10 mouse cellular contexts compared by ENCODE assay signal in the genomic region with DNA sequence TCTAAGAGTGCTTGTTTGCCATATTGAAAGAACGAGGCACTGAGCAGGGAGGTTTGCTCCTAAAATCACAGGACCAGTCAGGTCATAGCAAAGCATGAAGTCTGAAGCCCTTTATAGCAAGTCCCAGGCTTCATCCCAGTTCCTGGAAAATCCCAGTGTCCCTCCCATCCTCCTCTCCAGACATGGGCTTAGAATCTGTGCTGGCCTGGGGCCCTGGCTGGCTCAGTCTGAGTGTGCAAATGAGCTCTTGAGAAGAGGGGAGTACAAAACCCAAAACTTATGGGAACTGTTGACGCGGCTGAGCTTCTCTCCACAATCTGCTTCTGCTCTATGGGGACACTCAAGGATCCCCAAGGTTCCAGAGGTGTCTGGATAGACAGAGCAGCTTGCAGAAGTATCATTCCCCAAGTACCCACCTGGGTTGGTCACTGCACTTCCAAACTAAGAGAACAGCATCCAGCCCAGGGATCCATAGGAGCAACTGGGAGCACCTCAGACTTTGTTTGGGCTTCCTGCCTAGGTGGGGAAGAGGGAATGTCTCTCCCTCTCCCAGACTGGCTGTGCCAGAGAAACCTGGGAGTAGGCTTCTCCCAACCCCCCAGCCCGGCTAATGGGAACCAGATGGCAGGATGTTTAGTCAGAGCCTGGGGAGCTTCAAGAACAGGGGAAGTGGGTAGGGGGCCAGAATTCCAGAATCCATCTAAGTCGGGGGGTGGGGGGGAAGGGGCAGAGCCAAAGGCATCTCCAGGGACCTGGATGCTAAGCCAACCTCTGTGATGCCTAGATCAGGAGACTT. TPM values are rescaled to one million over a fixed set of nuclear protein-coding genes. Genes with fewer than 3 reads are reported as not detected.
DNase-seq lines count a peak whose midpoint lies in the region; ATAC-seq and TF ChIP-seq lines count a peak whose summit lies in the region.
"Had no signal": no experiment of that assay in that cellular context is flagged by ENCODE, and none has a peak within 500 bp of the region (broad histone marks: within the 10 kb centered on the region; RNA-seq: fewer than 3 reads in every experiment).

No protein-coding gene starts in this region.

- no peak for TF ChIP-seq CTCF in cerebellum, adult 2 months (IDR thresholded peaks at IDR 0.05; ENCODE audit: borderline replicate concordance, insufficient read depth, low read depth, low read length)

- 0 out of 2 replicates have a peak, but pooled peaks have one; percentile 39 for ATAC-seq in heart, embryonic 12.5 days (ENCODE audit: insufficient number of reproducible peaks, low FRiP score)
- ATAC-seq in inflammation-experienced regulatory T-cells, adult 6 months: no peak

- no peak for TF ChIP-seq POLR2A in cerebellum, adult 2 months (IDR thresholded peaks at IDR 0.05; ENCODE audit: borderline replicate concordance, insufficient read depth, low read length)

- no peak overlapping the region for H3K9ac ChIP-seq in heart, embryonic 12.5 days

- no peak overlapping the region for H3K4me3 ChIP-seq in heart, embryonic 12.5 days
- no peak overlapping the region for H3K4me3 ChIP-seq in cerebellum, adult 2 months (replicated peaks; ENCODE audit: insufficient read depth, low read depth, low read length)

- WGBS in heart, embryonic 12.5 days: 47% methylated on average over 5 of the region's 5 CpGs
- 50% methylated on average over 5 of the region's 5 CpGs for WGBS in cerebellum, adult 2 months

- peaks cover 23% of the 10 kb centered on the region for H3K27me3 ChIP-seq in heart, embryonic 12.5 days (replicated peaks)
- H3K27me3 ChIP-seq in cerebellum, adult 2 months (ENCODE audit: control insufficient read depth, insufficient read depth, low read length): no peaks in the 10 kb centered on the region

- no peaks in the 10 kb centered on the region for H3K4me1 ChIP-seq in heart, embryonic 12.5 days (replicated peaks)
- no peaks in the 10 kb centered on the region for H3K4me1 ChIP-seq in cerebellum, adult 2 months (ENCODE audit: control insufficient read depth, insufficient read depth, low read length)

- H3K27ac ChIP-seq in heart, embryonic 12.5 days (ENCODE audit: poor library complexity, severe bottlenecking): peak overlapping the region; percentile 43
- H3K27ac ChIP-seq in cerebellum, adult 2 months (ENCODE audit: insufficient read depth, low read length): no peak overlapping the region

- peak; percentile 29 to 44 for DNase-seq in kidney, postnatal 4 days
- DNase-seq in kidney, postnatal 14 days: no peak
- peak; percentile 62 for DNase-seq in embryo, embryonic 10.5 days (ENCODE audit: low spot score)
- peak; percentile 35 to 67 for DNase-seq in lung, postnatal 4 days
- no peak for DNase-seq in adrenal gland, adult 18-20 months (ENCODE audit: low spot score in 2 of 2)
- DNase-seq in cerebellum, adult 2 months: no peak
- DNase-seq: cerebellum, postnatal 36 days; layer of hippocampus, adult 9-11 months had no signal

- no peak overlapping the region for H3K4me2 ChIP-seq in heart, embryonic 12.5 days

- H3K9me3 ChIP-seq in heart, embryonic 12.5 days (replicated peaks): no peaks in the 10 kb centered on the region

- H3K36me3 ChIP-seq in heart, embryonic 12.5 days: no peaks in the 10 kb centered on the region

RNA-seq across cellular contexts. Expression of a gene that starts 8.8 kb away (rescaled TPM):
- polyA plus RNA-seq in heart, embryonic 12.5 days (2016; fragmentation: Nextera tagmentation; extraction: Ambion mirVana): 61.4 and 63.0 TPM in 2 replicates
- 10 to 100 TPM; 28.7 to 40.7 (median 32.3) TPM for polyA plus RNA-seq in inflammation-experienced regulatory T-cells, adult 6 months (2017; shearing (Covaris generic))
- 10 to 100 TPM; 20.7 to 27.4 TPM for total RNA-seq in adrenal gland, adult 18-20 months (2021)
- 18.6 and 18.7 TPM in 2 replicates for polyA plus RNA-seq in cerebellum, adult 2 months (2012; rRNA removed)

RNA-seq across cellular contexts. Expression of a gene that starts 15.8 kb away (rescaled TPM):
- 71.9 and 72.9 TPM in 2 replicates for polyA plus RNA-seq in heart, embryonic 12.5 days (2016; fragmentation: Nextera tagmentation; extraction: Ambion mirVana)
- 1 to 10 TPM in 1 of 3 experiments, not detected in 2; 1.1 TPM for polyA plus RNA-seq in inflammation-experienced regulatory T-cells, adult 6 months (2017; shearing (Covaris generic))
- 100 to 1,000 TPM; 221 to 292 TPM for total RNA-seq in adrenal gland, adult 18-20 months (2021)
- 14.2 and 17.2 TPM in 2 replicates for polyA plus RNA-seq in cerebellum, adult 2 months (2012; rRNA removed)

RNA-seq across cellular contexts. Expression of a gene that starts 32.5 kb away (rescaled TPM):
- not detected in 2 replicates for polyA plus RNA-seq in heart, embryonic 12.5 days (2016; fragmentation: Nextera tagmentation; extraction: Ambion mirVana)
- polyA plus RNA-seq in inflammation-experienced regulatory T-cells, adult 6 months (2017; shearing (Covaris generic)): not detected
- not detected for total RNA-seq in adrenal gland, adult 18-20 months (2021)
- 0.14 TPM in 1 of 2 replicates, not detected in the other for polyA plus RNA-seq in cerebellum, adult 2 months (2012; rRNA removed)

RNA-seq across cellular contexts. Expression of a gene that starts 35.2 kb away (rescaled TPM):
- 0.41 and 0.48 TPM in 2 replicates for polyA plus RNA-seq in heart, embryonic 12.5 days (2016; fragmentation: Nextera tagmentation; extraction: Ambion mirVana)
- polyA plus RNA-seq in inflammation-experienced regulatory T-cells, adult 6 months (2017; shearing (Covaris generic)): not detected
- total RNA-seq in adrenal gland, adult 18-20 months (2021): 10 to 100 TPM; 42.1 to 52.8 TPM
- polyA plus RNA-seq in cerebellum, adult 2 months (2012; rRNA removed): 113 and 144 TPM in 2 replicates

RNA-seq across cellular contexts. Expression of a gene that starts 56.7 kb away (rescaled TPM):
- not detected in 2 replicates for polyA plus RNA-seq in heart, embryonic 12.5 days (2016; fragmentation: Nextera tagmentation; extraction: Ambion mirVana)
- under 1 TPM in 1 of 3 experiments, not detected in 2; 0.21 TPM for polyA plus RNA-seq in inflammation-experienced regulatory T-cells, adult 6 months (2017; shearing (Covaris generic))
- total RNA-seq in adrenal gland, adult 18-20 months (2021): under 1 TPM; 0.46 to 0.51 TPM
- polyA plus RNA-seq in cerebellum, adult 2 months (2012; rRNA removed): 0.55 and 0.61 TPM in 2 replicates

Comparison
In these comparisons a context has a peak if more than half of its experiments do, and no peak if none do; other contexts are left out.
1. DNase-seq: peak in kidney, postnatal 4 days (2 of 2), embryo, embryonic 10.5 days (single experiment) and lung, postnatal 4 days (2 of 2); none in kidney, postnatal 14 days (single experiment), adrenal gland, adult 18-20 months (0 of 2) and cerebellum, adult 2 months (0 of 2).